Mouse (Mus musculus) testis, postnatal 14 days (tissue): ENCODE measurements at regions not wholly inside any gene's neighbourhood (a gene's known extent, or its start where the extent isn't known, plus 50 kb on each side); places are given as distances from the start of the nearest gene placed in this dataset.

Experiments used
- DNase-seq: peaks from one replicate; pipeline ENCODE4 v3.0.0; 2021; ENCODE audit warnings: low spot score

DNA sequence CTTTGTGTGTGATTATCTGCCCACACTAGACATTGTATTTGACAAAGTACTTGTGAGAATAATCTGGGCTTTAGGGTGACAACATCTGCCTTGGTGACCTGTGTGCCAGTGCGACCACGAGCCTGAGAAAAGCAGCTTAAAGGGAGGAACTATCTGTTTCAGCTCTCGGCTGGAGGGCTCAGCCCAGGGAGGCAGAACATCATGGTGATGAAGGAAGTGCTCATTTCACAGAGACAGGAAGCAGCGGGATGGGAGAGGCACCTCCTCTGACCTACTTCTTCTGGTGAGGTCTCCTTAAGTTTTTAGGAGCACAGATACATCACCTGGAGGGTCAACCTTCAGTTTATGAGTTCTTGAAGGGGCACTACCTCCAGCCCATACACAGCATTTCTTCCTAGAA lies 89.8 kb downstream of the Kif26a start:
- DNase-seq: no peak

- DNase-seq: no peak
Measured at GRCm38 (mm10) chr12:112237061-112237490, 91.1 kb downstream of the Kif26a start.

DNA sequence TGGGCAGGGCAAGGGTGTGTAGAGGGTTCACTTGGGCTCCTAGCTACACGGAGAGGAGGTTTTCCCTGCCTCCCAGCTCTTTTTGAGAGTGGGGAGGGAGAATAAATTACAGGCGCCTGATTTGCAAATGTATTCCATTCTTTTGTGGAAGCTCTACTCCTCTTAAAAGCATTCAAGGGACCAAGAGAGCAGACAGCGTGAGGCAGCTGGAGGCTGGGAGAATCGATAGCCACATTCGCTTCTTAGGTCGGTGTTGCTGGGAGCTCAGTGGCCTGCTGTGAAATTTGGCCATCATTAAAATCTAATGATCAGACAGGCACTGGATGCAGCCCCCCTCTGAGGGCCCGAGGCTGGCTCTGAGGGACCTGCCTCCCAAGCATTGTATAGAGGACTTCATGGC lies 92.8 kb downstream of the Kif26a start:
- no peak for DNase-seq

- no peak for DNase-seq
Measured at GRCm38 (mm10) chr12:112241740-112242171, 95.7 kb downstream of the Kif26a start.

DNA sequence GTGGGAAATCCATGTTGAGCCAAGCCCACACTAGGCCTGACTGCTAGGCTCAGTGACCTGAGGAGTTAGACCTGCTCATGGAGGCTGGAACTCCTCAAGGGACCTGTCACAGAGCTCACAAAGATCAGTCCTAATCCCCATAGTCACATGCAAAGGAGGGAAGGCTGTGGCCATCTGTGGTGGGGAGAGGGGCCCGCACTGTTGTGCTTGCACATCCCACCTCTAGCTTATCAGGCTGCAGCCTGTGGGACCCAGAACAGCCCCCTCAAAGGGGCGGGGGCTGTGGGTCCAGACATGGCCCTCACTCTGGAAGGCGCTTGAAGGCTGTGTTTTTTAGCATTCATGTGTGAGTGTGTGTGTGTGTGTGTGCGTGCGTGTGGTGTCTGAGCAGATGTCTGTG lies 97.2 kb downstream of the Kif26a start:
- DNase-seq: no peak

DNA sequence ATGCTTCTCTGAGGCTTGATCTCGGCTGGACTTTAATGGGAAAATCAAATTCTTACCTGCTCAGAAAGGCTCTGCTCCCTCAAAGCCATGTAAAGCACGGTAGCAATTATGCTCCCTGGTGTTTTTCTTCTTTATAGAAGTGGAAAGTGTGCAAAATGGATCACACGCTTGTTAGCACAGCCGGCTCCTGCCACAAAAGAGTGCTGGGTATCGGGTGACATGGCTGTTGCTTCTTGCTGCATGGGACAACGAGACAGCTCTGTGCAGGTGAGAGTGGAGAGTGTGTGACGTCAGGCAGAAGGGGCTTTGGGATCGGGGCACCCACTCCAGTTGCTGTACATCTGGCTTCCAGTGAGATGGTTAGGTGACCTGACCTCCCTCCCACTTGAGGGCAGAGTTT lies 104.9 kb downstream of the Kif26a start:
- DNase-seq: no peak

DNA sequence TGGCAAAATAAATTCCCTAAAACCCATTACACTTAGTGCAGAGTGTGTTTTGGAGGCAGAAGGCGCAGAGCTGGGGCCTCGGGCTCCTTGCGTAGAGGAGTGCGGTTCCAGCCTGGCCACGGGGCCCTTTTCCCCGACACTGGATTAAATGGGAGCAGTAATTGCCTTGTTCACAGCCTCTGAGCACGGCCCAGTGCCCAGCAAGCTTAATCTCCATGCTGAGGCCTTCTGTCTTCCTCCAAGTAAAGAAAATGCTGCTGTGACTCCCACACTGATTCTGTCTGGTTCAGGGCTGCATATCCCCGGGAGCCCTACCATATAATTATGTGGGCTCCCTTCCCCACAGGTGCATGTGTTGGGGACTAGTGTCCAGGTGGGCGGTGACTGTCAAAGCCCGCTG lies 107.5 kb downstream of the Kif26a start:
- DNase-seq: no peak

GRCm38 (mm10) chr12:112255223-112255622 lies 109.2 kb downstream of the Kif26a start:
- no peak for DNase-seq

- no peak for DNase-seq
Measured at GRCm38 (mm10) chr12:112257691-112258090, 111.7 kb downstream of the Kif26a start.

- no peak for DNase-seq
Measured at GRCm38 (mm10) chr12:112263283-112264056, 117.5 kb downstream of the Kif26a start.

- DNase-seq: no peak
Measured at GRCm38 (mm10) chr12:112264201-112264600, 118.2 kb downstream of the Kif26a start.

DNA sequence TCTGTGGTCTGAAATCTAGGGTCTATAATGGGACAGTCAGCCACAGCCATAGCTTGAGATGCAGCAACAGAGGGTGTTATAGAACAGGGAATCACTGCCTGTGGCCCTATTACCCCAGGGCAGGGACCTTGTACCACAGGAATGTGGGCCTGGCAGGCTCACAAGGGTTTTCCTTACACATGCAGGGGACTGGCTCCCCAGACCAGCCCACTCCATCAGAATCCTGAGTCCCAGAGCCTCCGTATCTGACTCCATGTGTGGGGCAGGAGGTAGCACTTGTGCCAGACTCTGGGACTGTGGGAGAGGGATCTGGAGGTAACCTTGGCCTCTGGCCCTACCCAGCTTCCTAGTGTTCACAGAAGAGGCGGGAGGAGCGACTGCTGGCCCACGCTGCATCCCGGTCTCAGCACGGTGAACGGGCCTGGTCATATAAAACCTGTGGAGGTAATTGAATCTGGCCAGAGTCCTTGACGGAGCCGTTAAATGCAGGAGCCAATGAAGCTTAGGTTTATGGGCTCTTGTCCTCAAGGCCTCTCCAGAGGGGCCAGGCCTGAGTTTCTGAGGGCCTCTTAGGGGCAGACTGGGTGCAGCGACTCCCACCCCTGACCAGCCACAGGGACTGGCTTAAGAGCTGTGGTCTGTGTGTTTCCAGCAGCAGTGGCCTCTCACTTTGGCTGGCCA lies 119.4 kb downstream of the Kif26a start:
- DNase-seq: no peak

GRCm38 (mm10) chr12:112274026-112274425 lies 128.0 kb downstream of the Kif26a start:
- DNase-seq: no peak

- DNase-seq: no peak
Measured at GRCm38 (mm10) chr12:112274756-112275155, 128.7 kb downstream of the Kif26a start.

- DNase-seq: no peak
Measured at GRCm38 (mm10) chr12:112276651-112277050, 130.6 kb downstream of the Kif26a start.

DNA sequence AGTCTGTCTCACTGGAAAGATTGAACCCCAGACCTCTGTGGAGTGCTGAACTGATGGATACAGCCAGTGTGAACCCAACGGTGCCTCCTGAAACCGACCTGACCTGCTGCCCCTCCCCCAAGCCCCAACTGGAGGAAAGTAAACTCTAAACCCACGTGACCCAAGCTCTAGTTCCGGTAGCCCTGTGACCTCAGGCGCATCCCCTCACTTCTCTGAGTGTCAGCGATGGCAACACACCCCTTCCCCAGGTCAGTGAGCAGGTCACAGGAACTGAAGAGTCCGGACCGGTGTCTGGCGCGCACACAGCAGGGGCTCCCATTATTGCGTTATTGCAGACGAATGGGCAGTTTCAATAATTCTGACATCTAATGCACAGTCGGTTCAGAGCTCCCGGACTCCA lies 131.5 kb downstream of the Kif26a start:
- DNase-seq: no peak

- no peak for DNase-seq
Measured at GRCm38 (mm10) chr12:112285096-112285495, 139.1 kb downstream of the Kif26a start.

- no peak for DNase-seq
Measured at GRCm38 (mm10) chr12:112288786-112289185, 142.8 kb downstream of the Kif26a start.

GRCm38 (mm10) chr12:112290299-112290698 lies 144.3 kb downstream of the Kif26a start:
- no peak for DNase-seq

DNA sequence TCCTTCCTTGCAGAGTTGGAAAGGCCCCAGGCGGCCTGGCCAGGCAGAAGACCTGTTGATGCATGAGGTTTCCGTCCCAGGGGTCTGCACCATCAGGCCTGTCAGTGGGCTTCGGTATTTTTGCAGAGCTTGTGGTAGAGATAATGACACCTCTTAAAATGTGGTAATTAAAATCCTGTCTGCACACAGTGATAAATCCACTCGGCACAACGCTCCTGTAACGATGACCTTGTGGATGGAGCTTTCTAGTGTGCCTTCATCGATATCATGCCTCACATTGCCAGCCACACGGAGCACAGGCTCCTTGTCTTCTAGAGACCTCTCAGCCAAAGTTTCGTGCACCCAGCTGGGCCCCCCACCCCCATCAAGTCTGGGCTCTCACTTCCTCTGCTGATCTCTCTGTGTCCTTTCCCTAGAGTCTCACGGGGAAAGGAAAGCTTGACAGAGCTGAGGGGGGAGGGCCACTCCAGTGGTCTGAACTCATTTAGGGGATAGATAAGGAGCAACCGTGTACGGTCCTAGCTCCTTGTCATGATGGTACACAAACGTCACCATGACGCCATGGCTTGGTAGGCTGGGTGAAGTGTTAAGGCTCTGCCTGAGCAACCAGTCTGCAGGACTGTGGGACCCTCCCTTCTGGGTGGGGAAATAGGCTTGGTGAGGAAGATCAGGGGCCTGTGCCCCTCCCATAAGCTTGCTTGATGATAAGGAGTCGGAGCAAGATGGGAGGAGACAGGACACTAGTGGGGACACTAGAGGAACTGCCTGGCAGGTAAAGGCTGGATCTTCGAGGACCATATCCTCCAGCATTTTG lies 145.9 kb downstream of the Kif26a start:
- DNase-seq: no peak

DNA sequence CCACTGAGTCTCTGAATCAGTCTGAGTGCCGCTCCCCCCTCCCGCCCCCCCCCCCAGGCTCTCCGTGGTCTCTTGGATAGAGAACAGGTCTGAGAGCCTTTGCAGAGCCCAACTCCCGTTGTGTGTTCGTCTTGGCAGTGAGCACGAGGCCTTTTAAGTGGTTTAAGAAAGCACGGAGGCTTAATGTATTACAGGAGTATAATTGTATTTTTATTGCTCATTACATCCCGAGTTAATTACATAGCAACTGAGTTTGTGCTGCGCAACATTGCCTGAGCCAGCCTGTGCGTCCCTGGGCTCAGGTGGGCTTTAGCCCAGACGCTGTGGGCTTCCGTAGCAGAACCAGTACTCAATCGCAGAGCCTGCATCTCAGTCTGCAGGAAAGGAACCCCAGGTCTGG lies 147.1 kb downstream of the Kif26a start:
- no peak for DNase-seq

GRCm38 (mm10) chr12:112295337-112295941 lies 149.4 kb downstream of the Kif26a start:
- DNase-seq: no peak
